Mouse (Mus musculus) cortical plate, adult 2 months (tissue): Measurements from ENCODE around the gene Sphk2. TPM values are rescaled to one million over a fixed set of nuclear protein-coding genes. Genes with fewer than 3 reads are reported as not detected.
A peak's percentile ranks its signal among the peaks of the same experiment; 100 is the strongest.

ENCODE experiments used
- H3K27ac ChIP-seq: fragments of 200-500 bp; 2 replicates; pipeline ENCODE4 v1.5.1; 2012; ENCODE audit warnings: low read length, control low read depth, inconsistent platforms; ENCODE audit not compliant: insufficient read depth
- H3K4me1 ChIP-seq: fragments of 200-500 bp; 2 replicates; pipeline ENCODE4 v1.6.1; 2011; ENCODE audit warnings: low read length; ENCODE audit not compliant: control insufficient read depth, insufficient read depth
- H3K4me3 ChIP-seq: fragments of 200-500 bp; 2 replicates; pipeline ENCODE4 v1.5.1; 2011; ENCODE audit warnings: mild to moderate bottlenecking, low read length, control low read depth; ENCODE audit not compliant: insufficient read depth
- CTCF ChIP-seq: fragments of 200-500 bp; IDR thresholded peaks from 2 replicates; pipeline ENCODE4 v1.5.1; 2011; ENCODE audit warnings: mild to moderate bottlenecking, control low read depth, low read length; ENCODE audit not compliant: insufficient read depth; ENCODE audit errors: extremely low read depth
- POLR2A ChIP-seq: fragments of 200-500 bp; IDR thresholded peaks from 2 replicates; pipeline ENCODE4 v1.6.1; 2011; ENCODE audit warnings: mild to moderate bottlenecking, low read length, control low read depth; ENCODE audit not compliant: insufficient read depth; ENCODE audit errors: extremely low read depth
- polyA plus RNA-seq: library from polyadenylated mRNA; depleted of rRNA; stranded (reverse); fragments of >200 nt; gene quantifications from 2 replicates; pipeline ENCODE4 v1.2.3, GENCODE M21; 2012

Sphk2 gene
- polyA plus RNA-seq, 1 experiment: 22.5 TPM

DNA sequence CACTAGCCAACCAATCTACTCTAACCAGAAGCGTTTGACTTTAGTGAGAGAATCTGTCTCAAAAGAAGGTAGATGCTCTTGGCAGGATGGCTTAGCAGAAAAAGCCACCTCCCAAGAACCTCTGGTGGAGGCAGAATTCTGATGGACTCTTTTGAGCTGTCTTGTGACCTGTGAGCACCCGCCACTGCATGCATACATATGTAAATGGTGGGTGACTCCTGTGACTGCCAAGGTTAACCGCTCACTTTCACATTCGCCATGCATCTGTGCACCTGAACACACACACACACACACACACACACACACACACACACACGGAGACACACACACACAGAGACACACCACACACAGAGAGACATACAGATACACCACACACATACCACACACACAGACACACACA lies 29.6 kb upstream of the Sphk2 start:
- H3K4me1 ChIP-seq: peaks cover 4% of the 10 kb centered on the region; the same call in 1 of the 2 replicates
- H3K27ac ChIP-seq: no peak overlapping the region
- H3K4me3 ChIP-seq: no peak overlapping the region
- TF ChIP-seq CTCF: no peak
- TF ChIP-seq POLR2A: no peak

DNA sequence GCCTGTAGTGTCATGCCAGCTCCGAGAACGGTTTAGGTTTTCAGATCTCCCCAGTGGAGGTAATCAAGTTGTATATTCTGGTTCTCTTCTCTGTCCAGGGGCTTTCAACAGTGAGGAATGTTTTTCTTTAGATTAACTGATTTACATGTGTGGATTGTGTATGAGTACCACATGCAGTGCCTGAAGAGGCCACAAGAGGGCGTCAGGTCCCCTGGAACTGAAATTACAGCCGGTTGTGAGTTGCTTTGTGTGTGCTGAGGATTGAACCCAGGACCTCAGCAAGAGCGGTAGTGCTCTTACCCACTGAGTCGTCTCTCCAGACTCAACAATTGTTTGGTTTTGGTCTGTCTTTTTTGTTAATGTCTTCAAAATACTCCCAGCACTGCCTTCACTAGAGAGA lies 28.7 kb upstream of the Sphk2 start:
- Histone ChIP-seq H3K4me3 (no peak overlapping the region), H3K4me1 (peaks cover 4% of the 10 kb centered on the region; the same call in 1 of the 2 replicates), H3K27ac (no peak overlapping the region)
- no peak for TF ChIP-seq POLR2A
- TF ChIP-seq CTCF: 0 out of 2 replicates have a peak, but pooled peaks have one; percentile 32

DNA sequence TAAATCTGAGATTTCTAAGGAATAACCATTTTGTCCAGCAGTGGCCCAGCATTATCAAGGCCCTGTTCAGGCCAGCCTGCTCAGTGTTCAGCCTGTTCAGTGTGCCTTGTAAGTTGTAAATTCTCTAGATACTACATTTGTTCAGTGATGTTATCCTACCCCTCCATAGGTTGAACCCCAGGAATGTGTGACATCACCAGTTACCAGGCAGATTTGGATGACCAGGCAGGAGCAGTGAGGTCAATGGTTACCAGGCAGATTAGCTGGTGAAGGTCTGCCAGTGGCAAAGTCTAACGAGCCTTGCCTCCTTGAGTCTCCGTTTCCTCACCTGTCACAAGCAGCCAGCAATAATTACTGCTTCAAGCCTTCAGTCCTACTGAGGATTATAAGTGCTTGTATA lies 26.6 kb upstream of the Sphk2 start:
- 0 out of 2 replicates have a peak, but pooled peaks cover 1% of the 10 kb centered on the region for H3K4me1 ChIP-seq
- no peak overlapping the region for H3K27ac ChIP-seq
- H3K4me3 ChIP-seq: no peak overlapping the region
- TF ChIP-seq CTCF: no peak

DNA sequence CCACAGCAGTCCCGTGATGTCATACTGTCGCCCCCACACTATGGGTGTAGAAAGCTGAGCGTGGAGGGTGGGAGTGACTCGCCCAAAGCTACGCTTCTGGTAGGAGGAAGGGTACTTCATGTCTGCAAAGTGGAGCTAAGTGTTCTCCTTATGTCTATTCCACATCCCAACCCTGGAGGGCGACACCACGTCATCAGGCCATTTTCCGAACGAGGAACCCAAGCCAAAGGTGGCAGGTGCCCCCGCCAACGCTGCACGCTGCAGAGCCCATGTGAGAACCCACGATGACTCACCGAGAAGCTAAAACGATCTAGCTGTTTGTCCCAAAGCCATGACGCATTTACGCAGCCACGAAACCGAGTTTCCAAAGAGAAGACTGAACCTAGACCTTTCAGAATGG lies 24.5 kb upstream of the Sphk2 start:
- TF ChIP-seq CTCF (peak; percentile 38), POLR2A (no peak)
- Histone ChIP-seq H3K4me3 (peak overlapping the region; percentile 35), H3K27ac (peak overlapping the region; percentile 16; the same call in 1 of the 2 replicates), H3K4me1 (no peaks in the 10 kb centered on the region)

DNA sequence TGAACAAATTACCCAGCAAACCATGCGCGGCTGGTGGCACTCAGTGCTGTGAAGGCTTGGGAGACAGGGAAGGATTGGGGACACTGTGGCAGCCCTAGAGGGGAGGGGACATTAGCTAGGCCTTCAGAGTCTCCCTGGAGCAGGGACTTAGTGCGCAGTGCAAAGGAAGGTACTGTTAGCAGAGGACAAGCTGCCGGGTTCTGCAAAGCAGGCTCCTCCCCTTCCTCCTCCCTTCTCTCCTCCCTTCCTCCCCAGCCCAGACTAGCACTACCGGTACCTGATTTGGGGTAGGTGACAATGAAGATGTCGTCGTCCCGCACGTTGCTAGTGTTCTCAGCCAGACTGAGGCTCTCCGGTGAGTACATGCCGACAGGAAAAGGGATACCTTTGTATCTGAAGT lies 24.0 kb upstream of the Sphk2 start:
- Histone ChIP-seq H3K4me1 (no peaks in the 10 kb centered on the region), H3K27ac (peak overlapping the region; percentile 18), H3K4me3 (peak overlapping the region; percentile 35)
- TF ChIP-seq POLR2A (peak; percentile 96), CTCF (no peak)

DNA sequence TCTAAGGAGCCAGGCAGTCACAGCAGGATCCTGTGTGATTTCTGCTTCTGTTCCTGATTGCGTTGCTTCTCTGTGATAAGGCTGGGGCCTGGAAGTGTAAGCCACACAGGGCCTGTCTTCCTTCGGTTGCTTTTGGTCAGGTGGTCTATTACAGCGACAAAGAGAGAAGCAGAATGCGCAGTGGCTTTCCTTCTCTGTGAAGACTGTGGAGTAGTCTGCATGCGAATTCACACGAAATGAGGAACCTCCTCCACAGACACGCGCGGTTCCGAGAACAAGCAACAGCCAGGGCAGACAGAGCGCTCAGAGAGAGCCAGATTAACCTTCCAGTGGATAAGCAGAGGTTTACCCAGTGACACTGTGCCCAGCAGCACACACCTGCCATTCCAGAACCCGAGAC lies 23.5 kb upstream of the Sphk2 start:
- TF ChIP-seq POLR2A (no peak), CTCF (no peak)
- Histone ChIP-seq H3K27ac (peak overlapping the region; percentile 18), H3K4me1 (no peaks in the 10 kb centered on the region), H3K4me3 (peak overlapping the region; percentile 35)

DNA sequence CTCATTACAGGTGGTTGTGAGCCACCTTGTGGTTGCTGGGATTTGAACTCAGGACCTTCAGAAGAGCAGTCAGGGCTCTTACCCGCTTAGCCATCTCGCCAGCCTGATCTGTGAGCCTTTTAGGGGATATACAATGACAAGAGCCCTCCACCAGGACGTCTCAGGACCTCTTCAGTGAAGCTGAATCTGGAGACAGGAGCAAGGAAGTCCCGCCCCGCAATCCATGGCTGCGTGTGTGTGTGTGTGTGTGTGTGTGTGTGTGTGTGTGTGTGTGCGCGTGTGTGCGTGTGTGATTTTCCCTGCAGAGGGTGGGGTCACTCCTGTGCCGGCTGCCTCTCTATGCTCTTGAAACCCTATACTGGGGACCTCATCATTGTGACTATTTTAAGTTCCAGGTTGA lies 22.0 kb upstream of the Sphk2 start:
- H3K4me1 ChIP-seq: no peaks in the 10 kb centered on the region
- no peak for TF ChIP-seq POLR2A
- TF ChIP-seq CTCF: no peak
- H3K4me3 ChIP-seq: no peak overlapping the region
- H3K27ac ChIP-seq: no peak overlapping the region

DNA sequence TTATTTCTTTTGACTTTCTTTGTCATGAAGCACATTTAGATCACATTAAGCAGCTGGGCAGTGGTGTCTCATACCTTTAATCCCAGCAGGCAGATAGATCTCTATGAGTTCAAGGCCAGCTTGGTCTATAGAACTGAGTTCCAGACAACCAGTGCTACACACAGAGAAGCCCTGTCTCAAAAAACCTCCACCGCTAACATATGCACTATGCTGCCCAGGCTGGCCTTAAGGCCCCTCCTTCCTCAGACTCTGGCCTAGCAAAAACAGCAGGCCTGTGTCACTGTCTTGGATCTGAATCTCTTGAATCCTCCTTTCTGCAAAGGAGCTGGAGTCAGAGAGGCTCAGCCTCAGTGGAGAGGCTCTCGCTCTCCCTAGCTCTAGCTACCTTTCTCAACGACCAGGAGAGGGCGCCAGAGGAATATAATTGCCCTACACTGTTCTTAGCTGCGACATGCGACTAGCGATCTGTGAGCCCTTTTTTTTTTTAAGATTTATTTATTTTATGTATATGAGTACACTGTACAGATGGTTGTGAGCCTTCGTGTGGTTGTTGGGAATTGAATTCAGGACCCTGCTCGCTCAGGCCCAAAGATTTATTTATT lies 21.5 kb upstream of the Sphk2 start:
- Histone ChIP-seq H3K27ac (no peak overlapping the region), H3K4me1 (no peaks in the 10 kb centered on the region), H3K4me3 (no peak overlapping the region)
- no peak for TF ChIP-seq POLR2A
- TF ChIP-seq CTCF: peak; percentile 86

DNA sequence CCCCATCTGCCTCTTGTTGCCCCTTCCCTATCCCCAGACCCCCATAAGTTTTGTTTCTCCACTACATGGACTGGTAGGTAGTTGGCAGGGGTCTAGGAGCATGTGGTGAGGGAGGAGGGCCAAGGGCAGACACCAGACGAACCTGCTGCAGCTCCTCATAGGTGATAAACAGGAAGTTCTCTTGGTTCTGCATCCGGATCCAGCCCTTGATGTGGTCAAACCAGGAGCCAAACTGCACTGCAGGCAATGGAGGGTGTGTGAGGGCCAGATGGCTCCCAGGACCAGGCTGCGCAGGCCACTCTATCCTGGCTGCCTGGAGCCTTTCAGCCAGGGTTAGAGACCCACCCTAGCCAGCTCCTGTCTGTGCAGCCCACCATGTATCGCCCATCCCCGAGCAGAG lies 15.7 kb upstream of the Sphk2 start:
- H3K4me1 ChIP-seq: no peaks in the 10 kb centered on the region
- H3K4me3 ChIP-seq: no peak overlapping the region
- TF ChIP-seq CTCF (no peak), POLR2A (no peak)
- no peak overlapping the region for H3K27ac ChIP-seq

DNA sequence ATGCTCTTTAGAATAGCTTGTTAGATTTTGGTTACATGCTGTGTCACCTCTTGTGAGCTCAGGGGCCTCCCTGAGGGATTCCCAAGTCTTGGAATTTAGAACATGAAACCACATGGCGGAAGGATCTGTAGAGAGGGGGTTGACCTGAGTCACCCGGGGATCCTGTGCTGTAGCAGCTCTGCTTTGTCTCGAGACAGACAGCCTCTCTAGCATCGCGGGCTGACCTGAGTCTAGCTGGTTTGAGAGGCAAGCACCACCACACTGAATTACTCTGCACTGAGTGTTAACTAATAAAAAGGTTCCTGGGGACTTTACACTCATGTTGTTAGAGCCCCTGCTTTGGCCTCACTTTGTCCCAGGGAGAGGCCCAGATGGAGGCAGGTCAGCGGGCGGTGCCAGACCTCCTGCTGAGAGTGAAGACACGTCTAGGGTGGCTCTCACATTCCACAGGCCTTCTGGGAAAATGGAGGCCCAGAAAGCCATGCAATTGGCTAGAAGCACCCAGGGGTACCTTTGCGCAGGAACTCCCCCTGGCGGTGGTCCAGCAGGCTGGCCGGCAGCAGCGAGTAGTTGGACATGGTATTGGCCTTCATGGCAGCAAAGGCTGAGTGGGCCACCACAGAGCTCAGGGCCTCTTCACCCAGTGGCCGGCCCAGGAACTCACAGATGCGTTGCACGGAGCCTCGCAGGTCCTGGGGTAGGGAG lies 13.1 kb upstream of the Sphk2 start:
- Histone ChIP-seq H3K4me1 (no peaks in the 10 kb centered on the region), H3K27ac (no peak overlapping the region), H3K4me3 (no peak overlapping the region)
- TF ChIP-seq CTCF (no peak), POLR2A (no peak)

DNA sequence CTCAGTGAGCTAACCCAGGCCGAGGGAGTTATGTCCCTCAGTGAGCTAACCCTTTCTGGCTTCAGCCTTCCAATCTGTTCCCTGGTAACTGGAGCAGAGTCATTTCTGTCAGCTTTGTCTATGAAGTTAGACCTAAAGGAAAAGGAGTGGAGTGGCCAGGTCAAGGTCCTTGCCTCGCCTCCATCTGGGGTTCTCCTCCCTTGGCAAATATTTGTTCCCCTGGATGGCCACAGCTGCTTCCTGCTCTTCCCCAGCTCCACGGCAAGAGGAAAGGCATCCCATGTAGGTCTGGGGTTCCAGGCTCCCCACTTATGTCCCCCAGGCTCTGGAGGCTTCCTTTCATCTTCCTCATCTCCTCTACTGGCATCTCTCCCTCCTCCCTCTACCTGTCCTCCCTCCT lies 9.8 kb upstream of the Sphk2 start:
- Histone ChIP-seq H3K4me1 (no peaks in the 10 kb centered on the region), H3K4me3 (no peak overlapping the region), H3K27ac (no peak overlapping the region)
- no peak for TF ChIP-seq POLR2A
- no peak for TF ChIP-seq CTCF
